ENCODE assay signal across 8 mouse cellular contexts in the genomic region with DNA sequence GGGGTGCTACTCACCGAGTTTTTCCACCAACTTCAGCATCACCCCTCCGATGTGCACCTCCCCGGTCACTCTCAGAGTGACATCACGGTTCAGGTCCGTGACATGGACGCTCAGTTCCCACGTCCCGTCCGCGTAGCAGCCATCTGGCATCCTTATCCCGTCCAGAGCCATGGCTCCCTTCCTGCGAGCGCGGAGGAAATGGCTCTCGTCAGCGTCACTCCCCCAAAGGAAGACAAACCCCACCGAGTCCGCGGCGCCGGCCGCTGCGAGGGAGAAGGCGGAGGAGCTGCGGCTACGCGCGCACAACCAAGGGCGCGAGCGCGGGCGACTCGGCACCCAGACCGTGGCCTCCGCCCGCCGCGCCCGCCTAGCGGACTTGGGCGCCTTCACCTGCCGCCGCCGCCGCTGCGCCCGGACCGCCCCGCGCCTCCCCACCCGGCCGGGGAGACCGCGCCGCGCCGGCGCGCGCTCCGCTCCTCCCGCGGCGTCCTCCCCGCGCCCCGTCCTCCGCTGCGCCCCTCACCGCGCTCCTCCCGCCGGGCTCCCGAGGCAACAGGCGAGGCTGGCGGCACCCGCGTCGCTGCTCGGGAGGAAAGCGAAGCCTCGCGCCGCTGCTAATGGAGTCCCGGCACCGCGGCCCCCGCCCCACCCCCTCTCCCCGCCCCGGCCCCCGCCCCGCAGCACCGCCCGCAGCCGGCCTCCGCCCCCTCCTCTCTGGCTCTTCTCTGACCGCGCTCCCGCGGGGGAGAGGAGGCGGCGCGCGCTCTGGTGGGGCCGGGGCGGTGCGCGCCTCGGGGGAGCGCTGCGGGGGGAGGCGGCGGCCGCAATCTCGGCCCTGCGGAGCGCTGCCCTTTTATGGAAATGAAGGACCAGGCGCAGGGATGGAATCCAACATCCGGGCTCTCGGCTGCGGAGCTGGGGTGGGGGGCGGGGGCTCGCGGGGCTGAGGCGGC. TPM values are rescaled to one million over a fixed set of nuclear protein-coding genes. Genes with fewer than 3 reads are reported as not detected.
DNase-seq lines count a peak whose midpoint lies in the region; ATAC-seq and TF ChIP-seq lines count a peak whose summit lies in the region.

A gene (minus strand): TSS at position 708 of the 953 bp plus-strand sequence.

- no peaks in the 10 kb centered on the region for H3K27me3 ChIP-seq in E14TG2a.4 (ENCODE audit: insufficient read depth, low read length)
- no peaks in the 10 kb centered on the region for H3K27me3 ChIP-seq in forebrain, embryonic 13.5 days
- no peaks in the 10 kb centered on the region for H3K27me3 ChIP-seq in heart, embryonic 15.5 days
- peaks cover 34% of the 10 kb centered on the region for H3K27me3 ChIP-seq in liver, embryonic 14.5 days (ENCODE audit: control insufficient read depth, insufficient read depth, low read length)

- DNase-seq in kidney, postnatal 25 days: peak; percentile 89 to 96
- DNase-seq in liver, embryonic 14.5 days (ENCODE audit: low read depth in 3 of 3, low spot score in 3 of 3): no peak
- peak; percentile 57 for DNase-seq in urinary bladder, postnatal 10 days (ENCODE audit: low spot score)

- H3K9ac ChIP-seq in forebrain, embryonic 13.5 days: peak within 1 kb of the TSS; percentile 87
- H3K9ac ChIP-seq in heart, embryonic 15.5 days: peak within 1 kb of the TSS; percentile 96
- no peak within 1 kb of the TSS; the same call in 1 of the 2 replicates for H3K9ac ChIP-seq in liver, embryonic 14.5 days (replicated peaks)

- no peaks in the 10 kb centered on the region for H3K9me3 ChIP-seq in E14TG2a.4 (ENCODE audit: low read length)
- no peaks in the 10 kb centered on the region for H3K9me3 ChIP-seq in forebrain, embryonic 13.5 days (replicated peaks)
- no peaks in the 10 kb centered on the region for H3K9me3 ChIP-seq in heart, embryonic 15.5 days (replicated peaks)
- H3K9me3 ChIP-seq in liver, embryonic 14.5 days (ENCODE audit: control insufficient read depth, low read length): no peaks in the 10 kb centered on the region

- peak within 1 kb of the TSS; percentile 97 for H3K27ac ChIP-seq in brown adipose tissue, adult 24 weeks (replicated peaks; ENCODE audit: low read depth, low read length)
- peak within 1 kb of the TSS; percentile 93 for H3K27ac ChIP-seq in forebrain, embryonic 13.5 days
- peak within 1 kb of the TSS; percentile 100 for H3K27ac ChIP-seq in heart, embryonic 15.5 days
- no peak within 1 kb of the TSS for H3K27ac ChIP-seq in liver, embryonic 14.5 days
- peak within 1 kb of the TSS; percentile 87 for H3K27ac ChIP-seq in olfactory bulb, adult 2 months (ENCODE audit: insufficient read depth, low read depth, low read length)

- no peak for TF ChIP-seq EP300 in liver, embryonic 14.5 days (IDR thresholded peaks at IDR 0.05; ENCODE audit: low read depth)

- H3K4me2 ChIP-seq in forebrain, embryonic 13.5 days: peak within 1 kb of the TSS; percentile 64
- H3K4me2 ChIP-seq in heart, embryonic 15.5 days: peak within 1 kb of the TSS; percentile 81
- peak within 1 kb of the TSS; percentile 54 for H3K4me2 ChIP-seq in liver, embryonic 14.5 days (ENCODE audit: low read depth)

- H3K36me3 ChIP-seq in E14TG2a.4 (ENCODE audit: insufficient read depth, low read length): peaks cover 8% of the 10 kb centered on the region; the same call in 1 of the 2 replicates
- no peaks in the 10 kb centered on the region for H3K36me3 ChIP-seq in forebrain, embryonic 13.5 days (ENCODE audit: poor library complexity, severe bottlenecking)
- no peaks in the 10 kb centered on the region for H3K36me3 ChIP-seq in heart, embryonic 15.5 days
- no peaks in the 10 kb centered on the region for H3K36me3 ChIP-seq in liver, embryonic 14.5 days (replicated peaks; ENCODE audit: control insufficient read depth, insufficient read depth, low read depth)

- peak; percentile 88 for ATAC-seq in forebrain, embryonic 13.5 days
- ATAC-seq in heart, embryonic 15.5 days (replicated peaks; ENCODE audit: insufficient number of reproducible peaks, insufficient read depth, low FRiP score, low read depth): peak; percentile 91
- peak; percentile 82 for ATAC-seq in liver, embryonic 14.5 days (ENCODE audit: insufficient read depth)

- TF ChIP-seq CTCF in E14TG2a.4 (conservative IDR thresholded peaks at IDR 0.05; ENCODE audit: low read length): no peak
- TF ChIP-seq CTCF in liver, embryonic 14.5 days (IDR thresholded peaks at IDR 0.05; ENCODE audit: low read depth): no peak
- TF ChIP-seq CTCF in olfactory bulb, adult 2 months (IDR thresholded peaks at IDR 0.05; ENCODE audit: insufficient read depth, low read depth, low read length): no peak

- WGBS in forebrain, embryonic 13.5 days: under 1% methylated on average over 83 of the region's 126 CpGs
- 1% methylated on average over 83 of the region's 126 CpGs for WGBS in heart, embryonic 15.5 days
- WGBS in liver, embryonic 14.5 days (ENCODE audit: insufficient replicate concordance): under 1% methylated on average over 92 of the region's 126 CpGs
- 3% methylated on average over 120 of the region's 126 CpGs for WGBS in olfactory bulb, adult 2 months

- H3K4me3 ChIP-seq in E14TG2a.4 (replicated peaks; ENCODE audit: low read length): peak within 1 kb of the TSS; percentile 95
- peak within 1 kb of the TSS; percentile 82 for H3K4me3 ChIP-seq in brown adipose tissue, adult 24 weeks (ENCODE audit: insufficient read depth, low read depth, low read length)
- H3K4me3 ChIP-seq in forebrain, embryonic 13.5 days: peak within 1 kb of the TSS; percentile 64
- H3K4me3 ChIP-seq in heart, embryonic 15.5 days: peak within 1 kb of the TSS; percentile 91
- peak within 1 kb of the TSS; percentile 56 to 60 for H3K4me3 ChIP-seq in liver, embryonic 14.5 days (ENCODE audit: insufficient read depth in 1 of 2, low read depth in 2 of 2, low read length in 2 of 2)
- peak within 1 kb of the TSS; percentile 96 for H3K4me3 ChIP-seq in olfactory bulb, adult 2 months (ENCODE audit: insufficient read depth, low read depth, low read length)

- peak; percentile 62 for TF ChIP-seq POLR2A in olfactory bulb, adult 2 months (IDR thresholded peaks at IDR 0.05; ENCODE audit: insufficient read depth, low read depth, low read length)

- peaks cover 32% of the 10 kb centered on the region for H3K4me1 ChIP-seq in E14TG2a.4 (replicated peaks; ENCODE audit: low read depth, low read length)
- H3K4me1 ChIP-seq in brown adipose tissue, adult 24 weeks (ENCODE audit: control insufficient read depth, insufficient read depth, insufficient read length, low read length): peaks cover 17% of the 10 kb centered on the region
- peaks cover 33% of the 10 kb centered on the region for H3K4me1 ChIP-seq in forebrain, embryonic 13.5 days
- peaks cover 24% of the 10 kb centered on the region for H3K4me1 ChIP-seq in heart, embryonic 15.5 days (replicated peaks)
- H3K4me1 ChIP-seq in liver, embryonic 14.5 days (replicated peaks; ENCODE audit: control insufficient read depth in 2 of 2, insufficient read depth in 2 of 2, low read length in 1 of 2): peaks cover 0 to 5% of the 10 kb centered on the region in 2 experiments; a peak in 2 of 4 replicates
- peaks cover 2% of the 10 kb centered on the region; the same call in 1 of the 2 replicates for H3K4me1 ChIP-seq in olfactory bulb, adult 2 months (ENCODE audit: control insufficient read depth, insufficient read depth, low read length)

RNA-seq across cellular contexts. Expression of the gene that starts here (rescaled TPM):
- 69.7 and 110 TPM in 2 replicates for polyA plus RNA-seq in brown adipose tissue, adult 24 weeks (2012; ENCODE audit: insufficient read depth, insufficient read length, missing spikeins)
- polyA plus RNA-seq in forebrain, embryonic 13.5 days (2015; fragmentation: Nextera tagmentation; extraction: Ambion mirVana): 60.5 and 62.9 TPM in 2 replicates
- polyA plus RNA-seq in heart, embryonic 15.5 days (2015; fragmentation: Nextera tagmentation; extraction: Ambion mirVana): 201 and 265 TPM in 2 replicates
- polyA plus RNA-seq in liver, embryonic 14.5 days (2012; rRNA removed): 10.1 and 13.6 TPM in 2 replicates
- polyA plus RNA-seq in liver, embryonic 14.5 days (2014; fragmentation: Nextera tagmentation; extraction: Ambion mirVana): 23.8 and 25.5 TPM in 2 replicates
- polyA plus RNA-seq in olfactory bulb, adult 2 months (2012; ENCODE audit: insufficient read depth, insufficient read length, low replicate concordance, missing spikeins): 298 TPM in 1 of 2 replicates, not detected in the other

Comparison
In these comparisons a context has a peak if more than half of its experiments do, and no peak if none do; other contexts are left out.
1. DNase-seq: peak in kidney, postnatal 25 days (2 of 2) and urinary bladder, postnatal 10 days (single experiment); none in liver, embryonic 14.5 days (0 of 3).
2. Peak in every context shown above with its lines, with median percentiles within 50 percentile points of each other: H3K4me3 ChIP-seq, ATAC-seq and H3K4me2 ChIP-seq.